Mouse (Mus musculus): ENCODE measurements around the gene Olfr592. TPM values are rescaled to one million over a fixed set of nuclear protein-coding genes. Genes with fewer than 3 reads are reported as not detected.
"Not testable (repeated sequence)": the region's sequence is repeated elsewhere in the genome, so short reads cannot be mapped to it uniquely, and the experiment has no call there.

Olfr592 gene
- not detected in 2 replicates for polyA plus RNA-seq (2015; fragmentation: Nextera tagmentation; extraction: Ambion mirVana)

DNA sequence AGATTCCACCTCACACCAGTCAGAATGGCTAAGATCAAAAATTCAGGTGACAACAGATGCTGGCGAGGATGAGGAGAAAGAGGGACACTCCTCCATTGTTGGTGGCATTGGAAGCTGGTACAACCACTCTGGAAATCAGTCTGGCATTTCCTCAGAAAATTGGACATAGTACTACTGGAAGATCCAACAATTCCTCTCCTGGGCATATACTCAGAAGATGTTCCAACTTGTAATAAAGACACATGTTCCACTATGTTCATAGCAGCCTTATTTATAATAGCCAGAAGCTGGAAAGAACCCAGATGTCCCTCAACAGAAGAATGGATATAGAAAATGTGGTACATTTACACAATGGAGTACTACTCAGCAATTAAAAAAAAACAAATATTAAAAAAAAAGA is at the start of gene Olfr592:
Gene Olfr592, plus strand, starts transcription at position 301 of the 400 bp plus-strand sequence.
- 74% methylated on average over 1 of the region's 1 CpGs for WGBS
- H3K36me3 ChIP-seq; H3K4me1 ChIP-seq; H3K4me2 ChIP-seq; H3K27ac ChIP-seq; H3K9ac ChIP-seq; H3K4me3 ChIP-seq; H3K9me3 ChIP-seq; H3K27me3 ChIP-seq; ATAC-seq (ENCODE audit: insufficient number of reproducible peaks, insufficient read depth, low FRiP score, low TSS enrichment, low read depth): not testable (repeated sequence)

DNA sequence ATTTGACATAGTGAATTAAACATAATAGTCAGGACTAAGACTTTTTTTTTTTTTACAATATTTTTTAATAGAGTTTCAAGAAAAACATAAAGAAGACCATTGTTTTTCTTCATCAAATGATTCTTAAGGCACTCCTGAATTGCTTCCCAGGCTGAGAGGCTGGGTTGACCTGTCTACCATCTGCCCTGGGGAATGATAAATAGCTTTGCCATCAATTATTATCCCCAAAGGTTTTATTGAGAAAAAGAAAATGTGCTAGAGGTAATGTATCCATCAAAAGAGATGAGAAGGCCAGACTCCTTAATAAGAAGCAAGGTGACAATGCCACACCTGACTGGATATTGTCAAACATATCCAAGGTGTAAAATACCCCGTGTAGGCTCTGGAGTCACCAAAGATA is 44.0 kb upstream of the Olfr592 start, which contains the start of gene Olfr588-ps1:
Gene Olfr588-ps1, plus strand, starts transcription at position 301 of the 400 bp plus-strand sequence.
- 77% methylated on average over 1 of the region's 1 CpGs for WGBS
- Histone ChIP-seq H3K9ac (no peak within 1 kb of the TSS), H3K4me1 (no peaks in the 10 kb centered on the region), H3K4me3 (no peak within 1 kb of the TSS), H3K9me3 (peaks cover 5% of the 10 kb centered on the region; the same call in 1 of the 2 replicates), H3K36me3 (no peaks in the 10 kb centered on the region), H3K27me3 (no peaks in the 10 kb centered on the region), H3K4me2 (no peak within 1 kb of the TSS), H3K27ac (no peak within 1 kb of the TSS)
- no peak for ATAC-seq (ENCODE audit: insufficient number of reproducible peaks, insufficient read depth, low FRiP score, low TSS enrichment, low read depth)

DNA sequence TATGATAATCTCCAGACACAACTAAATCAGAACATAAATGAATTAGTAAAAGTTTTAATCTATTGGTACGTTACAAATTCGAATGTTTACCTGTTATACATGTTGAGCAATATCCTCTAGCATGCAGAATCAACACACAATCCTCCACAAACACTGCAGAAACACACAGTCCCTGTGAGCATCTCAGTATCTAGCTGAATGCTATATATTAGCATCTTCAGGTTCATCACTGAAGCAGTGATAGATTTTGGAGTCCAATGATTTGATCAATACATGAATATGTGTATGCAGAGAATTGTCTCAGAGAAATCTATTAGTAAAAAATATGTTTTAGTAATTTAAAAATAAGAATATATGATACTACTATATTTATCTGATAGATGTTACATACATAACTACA is 28.3 kb upstream of the Olfr592 start, which contains the start of gene Olfr589:
Gene Olfr589, minus strand, starts transcription at position 101 of the 400 bp plus-strand sequence.
- no peak within 1 kb of the TSS for H3K4me3 ChIP-seq
- H3K27me3 ChIP-seq: no peaks in the 10 kb centered on the region
- ATAC-seq (ENCODE audit: insufficient number of reproducible peaks, insufficient read depth, low FRiP score, low TSS enrichment, low read depth): no peak
- no peak within 1 kb of the TSS for H3K9ac ChIP-seq
- no peaks in the 10 kb centered on the region for H3K9me3 ChIP-seq
- H3K4me2 ChIP-seq: no peak within 1 kb of the TSS
- no peaks in the 10 kb centered on the region for H3K36me3 ChIP-seq
- WGBS: 49% methylated on average over 2 of the region's 2 CpGs
- no peaks in the 10 kb centered on the region for H3K4me1 ChIP-seq
- no peak within 1 kb of the TSS for H3K27ac ChIP-seq

DNA sequence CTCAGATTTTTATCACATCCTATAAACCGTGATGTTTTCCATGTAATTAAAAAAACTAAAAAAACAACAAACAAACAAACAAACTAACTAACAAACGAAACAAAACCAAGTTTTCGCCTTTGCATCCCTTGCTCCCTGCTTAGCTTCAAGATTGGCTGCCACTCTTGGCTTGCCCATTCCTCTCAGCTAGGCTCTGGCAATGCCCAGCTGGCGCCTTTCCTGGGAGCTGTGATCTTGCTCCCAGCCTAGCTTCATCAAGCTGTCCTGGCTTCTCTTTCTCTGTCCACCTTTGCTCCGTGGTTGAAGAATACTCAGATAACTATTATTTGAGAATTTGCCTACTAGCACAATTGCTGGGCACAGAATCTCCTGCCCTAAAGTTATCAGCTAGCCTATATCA is 14.9 kb upstream of the Olfr592 start:
- 83% methylated on average over 5 of the region's 5 CpGs for WGBS

DNA sequence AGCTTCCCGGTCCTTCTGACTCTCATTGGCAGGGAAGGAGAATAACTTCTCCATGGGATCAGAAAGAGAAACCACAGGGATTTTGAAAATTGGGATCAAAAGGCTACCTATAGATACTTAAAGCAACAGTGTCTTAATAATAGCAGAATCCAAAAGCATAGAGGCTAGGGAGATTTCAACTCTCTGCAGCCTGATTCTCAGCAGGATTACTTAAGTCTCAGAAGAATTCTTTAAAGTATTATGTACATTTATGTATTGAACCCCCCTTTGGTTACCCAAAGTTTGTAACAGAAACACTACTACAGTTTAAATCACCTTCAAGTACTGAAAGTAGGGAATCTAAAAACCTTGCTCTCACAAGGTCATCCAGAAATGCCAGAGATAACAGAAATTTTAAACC is 6.4 kb upstream of the Olfr592 start, which contains the start of gene Olfr591:
Gene Olfr591, minus strand, starts transcription at position 101 of the 400 bp plus-strand sequence.
- H3K27ac ChIP-seq: no peak within 1 kb of the TSS
- H3K9me3 ChIP-seq: no peaks in the 10 kb centered on the region
- ATAC-seq (ENCODE audit: insufficient number of reproducible peaks, insufficient read depth, low FRiP score, low TSS enrichment, low read depth): no peak
- WGBS: 69% methylated on average over 1 of the region's 1 CpGs
- H3K4me3 ChIP-seq: no peak within 1 kb of the TSS
- H3K36me3 ChIP-seq: no peaks in the 10 kb centered on the region
- no peak within 1 kb of the TSS for H3K9ac ChIP-seq
- no peaks in the 10 kb centered on the region for H3K27me3 ChIP-seq
- H3K4me1 ChIP-seq: no peaks in the 10 kb centered on the region
- no peak within 1 kb of the TSS for H3K4me2 ChIP-seq

More for the DNA sequence above, 14.9 kb upstream of the Olfr592 start:
- H3K4me3 ChIP-seq: no peak overlapping the region
- no peak overlapping the region for H3K4me2 ChIP-seq
- H3K27ac ChIP-seq: no peak overlapping the region
- H3K27me3 ChIP-seq: no peaks in the 10 kb centered on the region
- no peak overlapping the region for H3K9ac ChIP-seq
- H3K4me1 ChIP-seq: no peaks in the 10 kb centered on the region
- H3K9me3 ChIP-seq: 0 out of 2 replicates have a peak, but pooled peaks cover 4% of the 10 kb centered on the region
- ATAC-seq (ENCODE audit: insufficient number of reproducible peaks, insufficient read depth, low FRiP score, low TSS enrichment, low read depth): no peak
- H3K36me3 ChIP-seq: no peaks in the 10 kb centered on the region

DNA sequence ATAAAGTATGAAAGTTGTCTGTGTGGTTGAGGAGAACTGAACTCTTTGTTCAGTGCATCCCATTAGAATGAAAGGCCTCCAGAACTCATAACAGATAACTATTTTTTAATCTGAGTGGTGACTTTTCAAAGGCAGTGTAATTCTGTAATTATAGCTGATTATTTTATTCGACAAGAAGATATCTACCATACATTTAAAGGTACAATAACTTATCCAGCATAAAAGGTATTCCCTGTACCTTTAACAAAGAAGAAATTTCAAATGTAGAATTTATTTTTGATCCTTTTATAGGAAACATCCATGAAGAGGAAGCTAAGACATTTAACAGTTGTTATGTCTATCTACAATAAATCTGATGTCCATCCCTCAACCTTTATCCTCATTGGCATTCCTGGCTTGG is 27.0 kb downstream of the Olfr592 start, which contains the start of gene Olfr593:
Gene Olfr593, plus strand, starts transcription at position 301 of the 400 bp plus-strand sequence.
- H3K4me3 ChIP-seq: no peak within 1 kb of the TSS
- no peaks in the 10 kb centered on the region for H3K27me3 ChIP-seq
- no peak within 1 kb of the TSS for H3K4me2 ChIP-seq
- ATAC-seq (ENCODE audit: insufficient number of reproducible peaks, insufficient read depth, low FRiP score, low TSS enrichment, low read depth): no peak
- no peak within 1 kb of the TSS for H3K27ac ChIP-seq
- 65% methylated on average over 1 of the region's 1 CpGs for WGBS
- H3K9me3 ChIP-seq: no peaks in the 10 kb centered on the region
- H3K9ac ChIP-seq: no peak within 1 kb of the TSS
- no peaks in the 10 kb centered on the region for H3K4me1 ChIP-seq
- no peaks in the 10 kb centered on the region for H3K36me3 ChIP-seq

DNA sequence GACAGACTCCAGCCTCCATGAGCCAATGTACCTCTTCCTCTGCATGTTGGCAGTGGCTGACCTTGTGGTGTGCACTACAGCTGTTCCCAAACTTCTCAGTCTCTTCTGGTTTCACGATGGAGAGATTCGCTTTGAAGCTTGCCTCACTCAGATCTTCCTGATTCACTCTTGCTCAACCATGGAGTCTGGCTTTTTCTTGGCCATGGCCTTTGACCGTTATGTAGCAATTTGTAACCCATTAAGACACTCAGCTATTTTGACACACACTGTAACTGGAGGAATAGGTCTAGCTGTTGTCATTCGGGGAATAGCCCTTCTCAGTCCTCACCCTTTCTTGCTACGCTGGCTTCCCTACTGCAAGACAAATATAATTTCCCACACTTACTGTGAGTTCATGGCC is 27.4 kb downstream of the Olfr592 start:
- H3K4me2 ChIP-seq, H3K27ac ChIP-seq: not testable (repeated sequence)
- 81% methylated on average over 5 of the region's 5 CpGs for WGBS

DNA sequence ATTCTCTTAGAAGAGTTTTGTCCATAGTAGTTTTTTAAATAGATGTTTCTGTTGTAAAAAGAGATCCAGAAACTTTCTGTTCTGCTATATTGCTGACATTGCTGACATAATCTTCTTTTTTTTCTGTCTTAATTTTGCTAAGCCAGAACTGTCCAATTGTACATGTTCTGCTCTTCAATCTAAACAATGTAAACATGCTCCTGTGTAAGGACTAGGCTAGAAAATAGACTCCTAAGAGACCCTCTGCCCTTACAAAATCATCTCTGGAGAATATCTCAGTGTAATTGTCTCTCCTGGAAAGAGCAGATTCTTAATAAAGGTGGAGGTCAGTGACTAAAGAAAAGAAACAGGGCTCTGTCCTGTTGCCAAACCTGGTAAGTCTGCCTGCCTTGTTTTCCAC is 32.1 kb downstream of the Olfr592 start, which contains the start of gene Olfr594:
Gene Olfr594, plus strand, starts transcription at position 301 of the 400 bp plus-strand sequence.
- H3K9me3 ChIP-seq: no peaks in the 10 kb centered on the region
- no peak for ATAC-seq (ENCODE audit: insufficient number of reproducible peaks, insufficient read depth, low FRiP score, low TSS enrichment, low read depth)

More for the DNA sequence above, 27.4 kb downstream of the Olfr592 start:
- not testable (repeated sequence) for H3K9ac ChIP-seq; H3K4me1 ChIP-seq; H3K4me3 ChIP-seq; H3K36me3 ChIP-seq; ATAC-seq (ENCODE audit: insufficient number of reproducible peaks, insufficient read depth, low FRiP score, low TSS enrichment, low read depth); H3K9me3 ChIP-seq; H3K27me3 ChIP-seq

More for the DNA sequence above, 32.1 kb downstream of the Olfr592 start, which contains the start of gene Olfr594:
- H3K4me1 ChIP-seq: no peaks in the 10 kb centered on the region
- H3K4me2 ChIP-seq: no peak within 1 kb of the TSS
- H3K36me3 ChIP-seq: no peaks in the 10 kb centered on the region
- H3K9ac ChIP-seq: no peak within 1 kb of the TSS
- H3K27me3 ChIP-seq: no peaks in the 10 kb centered on the region
- no peak within 1 kb of the TSS for H3K4me3 ChIP-seq
- H3K27ac ChIP-seq: no peak within 1 kb of the TSS

Other genes with a start within 250 kb of the Olfr592 start
- gene Olfr573-ps1, start 242.2 kb upstream of the Olfr592 start, polyA plus RNA-seq (2015; fragmentation: Nextera tagmentation; extraction: Ambion mirVana): not detected in 2 replicates
- not detected in 2 replicates for gene Olfr574, start 236.3 kb upstream of the Olfr592 start, polyA plus RNA-seq (2015; fragmentation: Nextera tagmentation; extraction: Ambion mirVana)
- not detected in 2 replicates for gene Olfr575, start 226.0 kb upstream of the Olfr592 start, polyA plus RNA-seq (2015; fragmentation: Nextera tagmentation; extraction: Ambion mirVana)
- gene Olfr576, start 222.1 kb upstream of the Olfr592 start, polyA plus RNA-seq (2015; fragmentation: Nextera tagmentation; extraction: Ambion mirVana): not detected in 2 replicates
- not detected in 2 replicates for gene Olfr577, start 208.9 kb upstream of the Olfr592 start, polyA plus RNA-seq (2015; fragmentation: Nextera tagmentation; extraction: Ambion mirVana)
- not detected in 2 replicates for gene Olfr578, start 195.5 kb upstream of the Olfr592 start, polyA plus RNA-seq (2015; fragmentation: Nextera tagmentation; extraction: Ambion mirVana)
- not detected in 2 replicates for gene Olfr582, start 146.8 kb upstream of the Olfr592 start, polyA plus RNA-seq (2015; fragmentation: Nextera tagmentation; extraction: Ambion mirVana)
- not detected in 2 replicates for gene Olfr583, start 133.5 kb upstream of the Olfr592 start, polyA plus RNA-seq (2015; fragmentation: Nextera tagmentation; extraction: Ambion mirVana)
- gene Olfr584, start 102.9 kb upstream of the Olfr592 start, polyA plus RNA-seq (2015; fragmentation: Nextera tagmentation; extraction: Ambion mirVana): not detected in 2 replicates
- gene Olfr585, start 87.1 kb upstream of the Olfr592 start, polyA plus RNA-seq (2015; fragmentation: Nextera tagmentation; extraction: Ambion mirVana): not detected in 2 replicates
- gene Olfr586, start 59.2 kb upstream of the Olfr592 start, polyA plus RNA-seq (2015; fragmentation: Nextera tagmentation; extraction: Ambion mirVana): not detected in 2 replicates
- not detected in 2 replicates for gene Olfr588-ps1, start 43.9 kb upstream of the Olfr592 start, polyA plus RNA-seq (2015; fragmentation: Nextera tagmentation; extraction: Ambion mirVana)
- not detected in 2 replicates for gene Olfr589, start 28.4 kb upstream of the Olfr592 start, polyA plus RNA-seq (2015; fragmentation: Nextera tagmentation; extraction: Ambion mirVana)
- gene Olfr591, start 6.5 kb upstream of the Olfr592 start, polyA plus RNA-seq (2015; fragmentation: Nextera tagmentation; extraction: Ambion mirVana): not detected in 2 replicates
- gene Olfr593, start 27.1 kb downstream of the Olfr592 start, polyA plus RNA-seq (2015; fragmentation: Nextera tagmentation; extraction: Ambion mirVana): not detected in 2 replicates
- gene Olfr594, start 32.2 kb downstream of the Olfr592 start, polyA plus RNA-seq (2015; fragmentation: Nextera tagmentation; extraction: Ambion mirVana): 0.20 TPM in 1 of 2 replicates, not detected in the other
- not detected in 2 replicates for gene Usp17ld, start 67.7 kb downstream of the Olfr592 start, polyA plus RNA-seq (2015; fragmentation: Nextera tagmentation; extraction: Ambion mirVana)
- gene Olfr596, start 120.8 kb downstream of the Olfr592 start, polyA plus RNA-seq (2015; fragmentation: Nextera tagmentation; extraction: Ambion mirVana): not detected in 2 replicates
- not detected in 2 replicates for gene Olfr597, start 131.5 kb downstream of the Olfr592 start, polyA plus RNA-seq (2015; fragmentation: Nextera tagmentation; extraction: Ambion mirVana)
- not detected in 2 replicates for gene Olfr598, start 138.8 kb downstream of the Olfr592 start, polyA plus RNA-seq (2015; fragmentation: Nextera tagmentation; extraction: Ambion mirVana)
- not detected in 2 replicates for gene Olfr599, start 151.1 kb downstream of the Olfr592 start, polyA plus RNA-seq (2015; fragmentation: Nextera tagmentation; extraction: Ambion mirVana)
- not detected in 2 replicates for gene Olfr600, start 164.9 kb downstream of the Olfr592 start, polyA plus RNA-seq (2015; fragmentation: Nextera tagmentation; extraction: Ambion mirVana)
- not detected in 2 replicates for gene Olfr601, start 177.9 kb downstream of the Olfr592 start, polyA plus RNA-seq (2015; fragmentation: Nextera tagmentation; extraction: Ambion mirVana)
- gene Olfr603, start 201.4 kb downstream of the Olfr592 start, polyA plus RNA-seq (2015; fragmentation: Nextera tagmentation; extraction: Ambion mirVana): not detected in 2 replicates
- not detected in 2 replicates for gene Usp17lc, start 230.3 kb downstream of the Olfr592 start, polyA plus RNA-seq (2015; fragmentation: Nextera tagmentation; extraction: Ambion mirVana)

Data from embryonic facial prominence, embryonic 13.5 days (tissue).